Mouse (Mus musculus): ENCODE data around the gene Vwa8.

GRCm38 (mm10) chr14:78861156-78861555, 12.3 kb downstream of the Vwa8 start:
- TF ChIP-seq POLR2A (IDR thresholded peaks at IDR 0.05; ENCODE audit: low read depth, low read length) (no peak), CTCF (IDR thresholded peaks at IDR 0.05; ENCODE audit: extremely low read depth, insufficient read length, insufficient replicate concordance, low read depth, low read length) (no peak)

Measured in small intestine, adult 2 months (tissue).